Mouse (Mus musculus) neural tube, embryonic 15.5 days (tissue): Measurements from ENCODE around the gene Dnajc12. TPM values are rescaled to one million over a fixed set of nuclear protein-coding genes. Genes with fewer than 3 reads are reported as not detected.
"Not testable (repeated sequence)": the region's sequence is repeated elsewhere in the genome, so short reads cannot be mapped to it uniquely, and the experiment has no call there.

Source experiments
- ATAC-seq: fragments of 200-750 bp; cut with Nextera tagmentation; 2 replicates; pipeline ENCODE4 v1.8.0; 2017; ENCODE audit warnings: mild to moderate bottlenecking, moderate TSS enrichment, moderate library complexity; ENCODE audit not compliant: low FRiP score
- H3K27ac ChIP-seq: fragments of 300-500 bp; sonication (generic); replicated peaks from 2 replicates; pipeline ENCODE4 v1.5.1; 2015; ENCODE audit warnings: mild to moderate bottlenecking, inconsistent platforms
- H3K27me3 ChIP-seq: fragments of 300-500 bp; sonication (generic); replicated peaks from 2 replicates; pipeline ENCODE4 v1.6.1; 2015; ENCODE audit warnings: inconsistent platforms
- H3K36me3 ChIP-seq: fragments of 300-500 bp; sonication (generic); 2 replicates; pipeline ENCODE4 v1.6.1; 2015; ENCODE audit warnings: inconsistent platforms
- H3K4me1 ChIP-seq: fragments of 300-500 bp; sonication (generic); 2 replicates; pipeline ENCODE4 v1.6.1; 2015; ENCODE audit warnings: inconsistent platforms
- H3K4me2 ChIP-seq: fragments of 300-500 bp; sonication (generic); 2 replicates; pipeline ENCODE4 v1.6.1; 2015; ENCODE audit warnings: inconsistent platforms, mild to moderate bottlenecking, moderate library complexity
- H3K4me3 ChIP-seq: fragments of 300-500 bp; sonication (generic); replicated peaks from 2 replicates; pipeline ENCODE4 v1.5.1; 2015; ENCODE audit warnings: mild to moderate bottlenecking, inconsistent platforms
- H3K9ac ChIP-seq: fragments of 300-500 bp; sonication (generic); replicated peaks from 2 replicates; pipeline ENCODE4 v1.6.1; 2015; ENCODE audit warnings: mild to moderate bottlenecking, inconsistent platforms
- H3K9me3 ChIP-seq: fragments of 300-500 bp; sonication (generic); replicated peaks from 2 replicates; pipeline ENCODE4 v1.6.1; 2016; ENCODE audit warnings: inconsistent platforms
- WGBS: fragments of 180-500 bp; shearing (Covaris S2); methylation state at CpG from one replicate; pipeline ENCODE4 v1.1.7; 2015; ENCODE audit warnings: mixed read lengths; 5-methylcytosine and 5-hydroxymethylcytosine counted together
- polyA plus RNA-seq: library from polyadenylated mRNA; unstranded; fragments of >200 nt; fragmentation: Nextera tagmentation; extraction: Ambion mirVana; gene quantifications from 2 replicates; pipeline ENCODE4 v1.2.1, GENCODE M21; 2015

The Dnajc12 gene
- polyA plus RNA-seq, 1 experiment from 2014 or later: 27.5 TPM

- Histone ChIP-seq H3K9ac (no peak overlapping the region), H3K36me3 (no peaks in the 10 kb centered on the region), H3K4me2 (no peak overlapping the region), H3K27me3 (no peaks in the 10 kb centered on the region), H3K4me3 (no peak overlapping the region), H3K9me3 (no peaks in the 10 kb centered on the region), H3K4me1 (peaks cover 9% of the 10 kb centered on the region; the same call in 1 of the 2 replicates), H3K27ac (no peak overlapping the region)
- 59% methylated on average over 4 of the region's 4 CpGs for WGBS
- ATAC-seq: no peak
Observed at GRCm38 (mm10) chr10:63388948-63389347, 6.7 kb downstream of the Dnajc12 start.

DNA sequence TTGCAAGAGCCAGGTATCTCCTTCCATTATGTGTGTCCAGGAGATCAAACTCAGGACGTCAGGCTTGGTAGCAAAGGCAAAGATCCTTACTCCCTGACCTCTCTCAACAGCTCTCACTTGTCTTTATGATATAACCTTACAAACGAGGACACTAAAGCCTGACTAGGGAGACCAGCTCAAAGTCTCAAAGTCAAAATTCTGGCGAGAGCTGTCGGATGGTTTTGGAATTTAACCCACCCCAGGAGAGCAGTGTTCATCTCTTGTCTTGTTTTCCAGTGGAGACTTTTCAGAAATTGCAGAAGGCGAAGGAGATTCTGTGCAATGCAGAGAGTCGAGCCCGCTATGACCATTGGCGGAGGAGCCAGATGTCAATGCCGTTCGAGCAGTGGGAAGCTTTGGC is 14.7 kb downstream of the Dnajc12 start:
- Histone ChIP-seq H3K27ac (no peak overlapping the region), H3K9ac (no peak overlapping the region), H3K36me3 (no peaks in the 10 kb centered on the region), H3K9me3 (no peaks in the 10 kb centered on the region), H3K4me2 (no peak overlapping the region), H3K27me3 (no peaks in the 10 kb centered on the region), H3K4me1 (no peaks in the 10 kb centered on the region), H3K4me3 (no peak overlapping the region)
- 92% methylated on average over 10 of the region's 10 CpGs for WGBS
- ATAC-seq: no peak

DNA sequence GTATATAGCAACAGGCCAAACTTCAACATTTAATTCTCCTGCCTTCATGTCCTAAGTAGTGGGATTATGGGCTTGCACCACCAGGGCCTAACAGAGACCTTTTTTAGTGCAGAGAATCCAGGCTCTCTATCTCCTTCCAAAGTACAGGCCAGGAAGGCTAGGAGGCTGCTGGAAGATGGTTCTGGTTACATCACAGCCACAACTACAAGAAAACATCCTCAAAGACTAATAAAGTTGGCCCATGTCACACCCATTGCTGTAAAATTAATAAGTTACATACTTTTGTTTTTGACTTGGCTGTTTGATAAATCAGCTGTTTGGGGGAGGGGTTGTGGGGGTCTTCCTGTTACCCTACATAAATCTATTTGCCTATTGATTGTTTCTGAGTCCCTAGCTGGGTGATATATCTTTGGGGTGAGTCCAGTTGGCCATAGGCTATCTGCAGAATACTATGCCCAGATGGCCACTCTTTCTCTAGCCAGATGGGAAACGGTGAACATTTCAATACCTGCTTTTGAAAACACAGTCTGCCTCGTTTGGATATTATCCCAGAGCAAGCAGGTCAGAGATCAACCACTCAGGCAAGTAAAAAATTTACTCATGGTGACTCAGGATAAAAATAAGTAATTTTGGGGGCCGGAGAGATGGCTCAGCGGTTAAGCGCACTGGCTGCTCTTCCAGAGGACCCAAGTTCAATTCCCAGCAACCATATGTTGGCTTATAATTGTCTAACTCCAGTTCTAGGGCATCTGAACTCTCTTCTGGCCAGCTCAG is 20.7 kb downstream of the Dnajc12 start:
- ATAC-seq: no peak
- WGBS: 79% methylated on average over 5 of the region's 5 CpGs
- H3K4me3 ChIP-seq: no peak overlapping the region
- H3K4me1 ChIP-seq: no peaks in the 10 kb centered on the region
- no peak overlapping the region for H3K4me2 ChIP-seq
- H3K27me3 ChIP-seq: no peaks in the 10 kb centered on the region
- no peaks in the 10 kb centered on the region for H3K36me3 ChIP-seq
- no peak overlapping the region for H3K27ac ChIP-seq
- no peak overlapping the region for H3K9ac ChIP-seq
- no peaks in the 10 kb centered on the region for H3K9me3 ChIP-seq

DNA sequence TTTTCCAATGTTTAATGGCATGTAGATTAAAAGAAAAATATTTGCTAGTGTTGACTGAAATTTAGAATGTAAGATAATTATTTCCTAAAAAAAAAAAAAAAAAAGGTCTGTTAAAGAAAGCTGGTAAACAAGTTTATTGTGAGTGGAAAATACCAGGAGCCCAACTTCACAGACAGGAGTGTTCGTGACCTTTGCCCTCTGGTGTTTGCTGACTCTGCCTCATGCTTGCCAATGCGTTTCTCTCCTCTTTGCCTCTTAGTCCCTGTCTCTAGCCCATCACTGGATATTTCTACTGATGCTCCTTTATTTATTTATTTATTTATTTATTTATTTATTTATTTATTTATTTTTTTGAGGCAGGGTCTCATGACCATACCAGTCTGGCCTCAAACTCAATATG is 21.4 kb downstream of the Dnajc12 start:
- Histone ChIP-seq H3K9ac (no peak overlapping the region), H3K9me3 (no peaks in the 10 kb centered on the region), H3K4me2 (no peak overlapping the region), H3K4me1 (no peaks in the 10 kb centered on the region), H3K4me3 (no peak overlapping the region), H3K27me3 (no peaks in the 10 kb centered on the region), H3K36me3 (no peaks in the 10 kb centered on the region), H3K27ac (no peak overlapping the region)
- 84% methylated on average over 2 of the region's 2 CpGs for WGBS
- ATAC-seq: no peak

DNA sequence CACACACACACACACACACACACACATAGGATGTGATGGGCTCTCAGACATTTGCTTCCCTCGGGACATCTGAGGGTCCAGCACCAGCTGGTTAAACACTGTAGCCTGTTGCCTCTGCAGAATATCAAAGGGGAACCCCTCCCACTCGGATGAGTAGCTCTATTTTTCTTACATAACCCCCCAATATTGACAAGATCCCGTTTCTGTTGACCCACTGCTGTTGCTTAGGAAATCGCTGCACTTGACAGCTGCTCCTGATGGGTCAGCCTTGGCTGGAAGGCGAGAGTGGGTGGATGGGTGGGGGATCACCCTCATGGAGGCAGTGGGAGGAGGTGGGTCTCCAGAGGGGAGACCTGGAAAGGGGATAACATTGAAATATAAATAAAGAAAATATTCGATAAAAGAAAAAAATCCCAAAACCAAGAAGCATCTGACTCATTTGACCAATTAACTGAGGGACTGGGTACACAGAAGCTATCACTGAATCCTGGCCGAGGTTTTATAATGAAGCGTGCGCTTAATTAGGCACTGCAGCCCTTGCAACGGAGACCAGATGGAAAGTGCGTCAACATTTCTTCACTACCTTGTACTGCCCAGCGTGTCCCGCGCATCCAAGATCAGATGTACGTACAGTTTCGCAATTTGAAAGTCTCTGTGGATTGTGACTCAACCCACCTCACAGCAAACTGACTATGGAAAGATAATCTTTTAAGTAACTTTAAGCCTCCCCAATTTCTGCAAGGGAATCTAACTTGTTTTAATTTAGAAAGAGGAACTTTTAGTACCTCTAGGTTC is 28.1 kb downstream of the Dnajc12 start:
- Histone ChIP-seq H3K27ac (no peak overlapping the region), H3K4me1 (no peaks in the 10 kb centered on the region), H3K9me3 (no peaks in the 10 kb centered on the region), H3K4me2 (no peak overlapping the region), H3K4me3 (no peak overlapping the region), H3K27me3 (no peaks in the 10 kb centered on the region), H3K9ac (no peak overlapping the region), H3K36me3 (no peaks in the 10 kb centered on the region)
- no peak for ATAC-seq
- 72% methylated on average over 16 of the region's 16 CpGs for WGBS

DNA sequence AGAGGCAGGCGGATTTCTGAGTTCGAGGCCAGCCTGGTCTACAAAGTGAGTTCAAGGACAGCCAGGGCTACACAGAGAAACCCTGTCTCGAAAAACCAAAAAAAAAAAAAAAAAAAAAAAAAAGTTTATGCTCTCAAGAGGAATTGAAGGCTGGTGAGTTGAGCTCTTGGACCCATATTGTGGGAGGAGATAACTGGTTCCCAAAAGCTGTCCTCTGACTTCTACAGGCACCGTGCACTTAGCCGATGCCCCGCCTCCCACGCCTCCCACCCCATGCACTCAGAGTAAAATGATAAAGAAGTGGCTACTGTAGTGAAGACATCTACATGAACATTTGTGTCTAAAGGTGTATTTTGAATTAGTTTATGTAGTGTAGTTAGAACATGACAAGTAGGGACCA is 29.4 kb downstream of the Dnajc12 start:
- ATAC-seq: not testable (repeated sequence)
- WGBS: 98% methylated on average over 6 of the region's 7 CpGs

GRCm38 (mm10) chr10:63412756-63413155 is 30.5 kb downstream of the Dnajc12 start:
- no peak for ATAC-seq
- 90% methylated on average over 17 of the region's 17 CpGs for WGBS

More for the DNA sequence above, 29.4 kb downstream of the Dnajc12 start:
- H3K9me3 ChIP-seq, H3K27me3 ChIP-seq, H3K27ac ChIP-seq, H3K4me3 ChIP-seq, H3K4me1 ChIP-seq, H3K4me2 ChIP-seq, H3K9ac ChIP-seq, H3K36me3 ChIP-seq: not testable (repeated sequence)

GRCm38 (mm10) chr10:63415287-63415686 is 33.0 kb downstream of the Dnajc12 start:
- Histone ChIP-seq H3K36me3 (no peaks in the 10 kb centered on the region), H3K4me3 (no peak overlapping the region), H3K4me2 (no peak overlapping the region), H3K27me3 (no peaks in the 10 kb centered on the region), H3K27ac (no peak overlapping the region), H3K9ac (no peak overlapping the region), H3K4me1 (no peaks in the 10 kb centered on the region), H3K9me3 (no peaks in the 10 kb centered on the region)
- ATAC-seq: no peak
- 79% methylated on average over 7 of the region's 7 CpGs for WGBS

More at GRCm38 (mm10) chr10:63412756-63413155, 30.5 kb downstream of the Dnajc12 start:
- no peaks in the 10 kb centered on the region for H3K9me3 ChIP-seq
- H3K27ac ChIP-seq: no peak overlapping the region
- no peak overlapping the region for H3K4me3 ChIP-seq
- H3K9ac ChIP-seq: no peak overlapping the region
- no peaks in the 10 kb centered on the region for H3K4me1 ChIP-seq
- no peak overlapping the region for H3K4me2 ChIP-seq
- no peaks in the 10 kb centered on the region for H3K27me3 ChIP-seq
- no peaks in the 10 kb centered on the region for H3K36me3 ChIP-seq

GRCm38 (mm10) chr10:63415850-63416249 is 33.6 kb downstream of the Dnajc12 start:
- 64% methylated on average over 7 of the region's 7 CpGs for WGBS

GRCm38 (mm10) chr10:63417061-63417460 is 34.8 kb downstream of the Dnajc12 start:
- WGBS: 58% methylated on average over 5 of the region's 5 CpGs
- no peak for ATAC-seq
- H3K9ac ChIP-seq: no peak overlapping the region
- H3K36me3 ChIP-seq: no peaks in the 10 kb centered on the region
- no peak overlapping the region for H3K4me3 ChIP-seq
- H3K27me3 ChIP-seq: no peaks in the 10 kb centered on the region
- no peak overlapping the region for H3K27ac ChIP-seq
- H3K9me3 ChIP-seq: no peaks in the 10 kb centered on the region
- no peaks in the 10 kb centered on the region for H3K4me1 ChIP-seq
- H3K4me2 ChIP-seq: no peak overlapping the region

More at GRCm38 (mm10) chr10:63415850-63416249, 33.6 kb downstream of the Dnajc12 start:
- Histone ChIP-seq H3K27me3 (no peaks in the 10 kb centered on the region), H3K9me3 (no peaks in the 10 kb centered on the region), H3K4me1 (no peaks in the 10 kb centered on the region), H3K4me3 (no peak overlapping the region), H3K4me2 (peak overlapping the region; percentile 25), H3K9ac (no peak overlapping the region), H3K36me3 (no peaks in the 10 kb centered on the region), H3K27ac (no peak overlapping the region)
- ATAC-seq: no peak

DNA sequence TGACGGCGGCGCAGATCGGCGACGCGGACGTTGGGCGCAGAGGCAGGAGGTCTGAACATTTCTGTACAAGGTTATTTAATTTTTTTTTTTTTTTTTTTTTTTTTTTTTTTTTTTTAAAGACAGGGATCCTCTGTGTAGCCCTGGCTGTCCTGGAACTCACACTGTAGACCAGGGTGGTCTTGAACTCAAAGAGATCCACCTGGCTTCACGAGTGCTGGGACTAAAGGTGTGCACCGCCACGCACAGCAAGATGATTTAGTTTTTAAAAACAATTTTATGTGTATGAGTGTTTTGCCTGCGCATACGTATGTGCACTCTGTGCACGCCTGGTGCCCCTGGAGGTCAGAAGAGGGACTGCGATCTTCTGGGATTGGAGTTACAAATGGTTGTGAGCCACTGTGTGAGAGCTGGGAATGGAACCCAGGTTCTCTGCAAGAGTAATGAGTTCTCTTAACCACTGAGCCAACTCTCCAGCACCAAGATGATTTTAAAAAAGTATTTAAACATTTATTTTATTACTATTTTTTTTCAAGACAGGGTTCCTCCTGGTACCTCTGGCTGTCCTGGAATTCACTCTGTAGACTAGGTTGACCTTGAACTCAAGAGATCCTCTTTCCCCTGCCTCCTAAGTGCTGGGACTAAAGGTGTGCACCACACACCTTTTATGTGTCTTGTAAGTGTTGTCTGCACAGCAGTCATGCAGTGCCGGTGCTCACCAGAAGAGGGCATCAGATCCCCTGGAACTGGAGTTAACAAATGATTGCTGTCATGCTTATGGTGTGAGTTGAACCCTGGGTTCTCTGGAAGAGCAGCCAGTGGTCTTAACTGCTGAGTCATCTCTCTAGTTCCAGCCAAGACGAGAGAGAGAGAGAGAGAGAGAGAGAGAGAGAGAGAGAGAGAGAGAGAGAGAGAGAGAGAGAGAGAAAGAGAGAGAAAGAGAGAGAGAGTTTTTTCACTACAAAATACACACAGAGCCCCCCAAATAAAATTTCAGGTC is 39.8 kb downstream of the Dnajc12 start, which contains the start of gene Gm7075:
Gene Gm7075, minus strand, starts transcription at position 51 of the 997 bp plus-strand sequence.
- Histone ChIP-seq H3K27me3 (no peaks in the 10 kb centered on the region), H3K4me3 (no peak within 1 kb of the TSS), H3K9me3 (no peaks in the 10 kb centered on the region), H3K27ac (no peak within 1 kb of the TSS), H3K36me3 (no peaks in the 10 kb centered on the region), H3K9ac (no peak within 1 kb of the TSS), H3K4me2 (no peak within 1 kb of the TSS), H3K4me1 (no peaks in the 10 kb centered on the region)
- WGBS: 89% methylated on average over 18 of the region's 18 CpGs
- ATAC-seq: no peak
